Mouse (Mus musculus): ENCODE data around the gene Gm6526.
"Not testable (repeated sequence)": the region's sequence is repeated elsewhere in the genome, so short reads cannot be mapped to it uniquely, and the experiment has no call there.

- not testable (repeated sequence) for TF ChIP-seq CTCF (IDR thresholded peaks at IDR 0.05; ENCODE audit: borderline replicate concordance, insufficient read depth, low read depth, low read length); POLR2A (IDR thresholded peaks at IDR 0.05; ENCODE audit: borderline replicate concordance, insufficient read depth, low read length)
These were observed at the start of gene Gm6526 for GRCm38 (mm10) chr14:43747566-43747965.
